12 mouse cellular contexts compared by ENCODE assay signal in the genomic region with DNA sequence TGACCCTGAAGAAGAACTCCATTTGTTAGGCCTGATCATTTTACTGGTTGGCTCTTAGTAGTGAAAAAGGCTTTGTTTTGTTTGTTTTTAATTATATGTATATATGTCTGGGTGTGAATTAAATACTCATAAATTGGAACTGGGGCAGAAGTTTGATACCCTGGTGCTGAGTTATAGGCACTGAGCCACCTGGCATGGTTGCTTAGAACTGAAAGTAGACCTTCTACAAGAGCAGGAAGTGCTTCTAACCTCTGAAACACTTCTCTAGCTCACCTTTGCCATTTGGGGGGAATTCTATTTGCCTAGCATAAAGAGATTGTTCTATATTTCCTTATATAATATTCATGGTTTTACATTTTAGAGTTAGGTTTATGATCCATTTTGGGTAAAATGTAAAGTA.
"Had no signal": no experiment of that assay in that cellular context is flagged by ENCODE, and none has a peak within 500 bp of the region (broad histone marks: within the 10 kb centered on the region; RNA-seq: fewer than 3 reads in every experiment).

No protein-coding gene starts in this region.

- H3K4me1 ChIP-seq: limb, embryonic 15.5 days; midbrain, embryonic 12.5 days; neural tube, embryonic 13.5 days had no signal

- ATAC-seq: midbrain, embryonic 16.5 days had no signal

- H3K27me3 ChIP-seq: limb, embryonic 15.5 days; midbrain, embryonic 12.5 days; neural tube, embryonic 13.5 days had no signal

- H3K4me3 ChIP-seq: left cerebral cortex, adult 2 months; limb, embryonic 15.5 days; midbrain, embryonic 12.5 days; neural tube, embryonic 13.5 days had no signal

- H3K9me3 ChIP-seq: limb, embryonic 15.5 days; midbrain, embryonic 12.5 days; neural tube, embryonic 13.5 days had no signal

- H3K27ac ChIP-seq: left cerebral cortex, adult 2 months; limb, embryonic 15.5 days; liver, embryonic 14.5 days; midbrain, embryonic 12.5 days; neural tube, embryonic 13.5 days had no signal

- H3K9ac ChIP-seq: limb, embryonic 15.5 days; liver, embryonic 14.5 days; midbrain, embryonic 12.5 days; neural tube, embryonic 13.5 days had no signal

- H3K4me2 ChIP-seq: limb, embryonic 15.5 days; midbrain, embryonic 12.5 days; neural tube, embryonic 13.5 days had no signal

- DNase-seq: kidney, postnatal 25 days; lung, adult 18-20 months; right cerebral cortex, adult 18-20 months; right cerebral cortex, postnatal 25 days; thymus, adult 18-20 months; thymus, postnatal 25 days had no signal

- H3K36me3 ChIP-seq: limb, embryonic 15.5 days; midbrain, embryonic 12.5 days; neural tube, embryonic 13.5 days had no signal
